Mouse (Mus musculus): Measurements from ENCODE around the gene Gm10645.

- no peak for TF ChIP-seq CTCF (IDR thresholded peaks at IDR 0.05; ENCODE audit: control insufficient read depth, insufficient read depth, low read length)
- TF ChIP-seq POLR2A (IDR thresholded peaks at IDR 0.05; ENCODE audit: borderline replicate concordance, control insufficient read depth, low read depth, low read length) = no peak
Observed at GRCm38 (mm10) chr8:83202946-83203345, 37.0 kb upstream of the Gm10645 start.
